Mouse (Mus musculus) ES-E14 (cell line): ENCODE results near the gene Lmo2. TPM values are rescaled to one million over a fixed set of nuclear protein-coding genes. Genes with fewer than 3 reads are reported as not detected.

Source experiments
- DNase-seq: peaks from one replicate; pipeline ENCODE4 v3.0.0-alpha.2; 2013; ENCODE audit warnings: low read depth, low spot score
- H3K27ac ChIP-seq: 2 replicates; pipeline ENCODE4 v1.5.1; 2012; ENCODE audit warnings: low read depth, mild to moderate bottlenecking, low read length, moderate library complexity, mixed read lengths; ENCODE audit not compliant: poor library complexity, insufficient read depth, severe bottlenecking
- H3K36me3 ChIP-seq: 2 replicates; pipeline ENCODE4 v1.6.1; 2012; ENCODE audit warnings: mild to moderate bottlenecking, low read length, moderate library complexity, mixed read lengths; ENCODE audit not compliant: control insufficient read depth, poor library complexity, insufficient read depth, severe bottlenecking
- H3K4me1 ChIP-seq, 2 experiments: fragments of 150-350 bp in 1 of 2; sonication (generic) in 1 of 2; 2 replicates each; pipeline ENCODE4 v1.6.1; 2012; ENCODE audit warnings: low read length in 2 of 2, mild to moderate bottlenecking in 1 of 2, mixed read lengths in 1 of 2; ENCODE audit not compliant: control insufficient read depth in 2 of 2, insufficient read depth in 2 of 2, poor library complexity in 1 of 2
- H3K4me3 ChIP-seq, 2 experiments: fragments of 150-350 bp in 1 of 2; sonication (generic) in 1 of 2; 2 replicates each; pipeline ENCODE4 v1.5.1; 2012; ENCODE audit warnings: low read length in 2 of 2, low read depth in 1 of 2, mild to moderate bottlenecking in 1 of 2, mixed read lengths in 1 of 2; ENCODE audit not compliant: insufficient read depth in 1 of 2, poor library complexity in 1 of 2, severe bottlenecking in 1 of 2
- H3K9ac ChIP-seq: 2 replicates; pipeline ENCODE4 v1.6.1; 2012; ENCODE audit warnings: low read depth, mild to moderate bottlenecking, low read length, mixed read lengths; ENCODE audit not compliant: poor library complexity, insufficient read depth, severe bottlenecking
- H3K9me3 ChIP-seq: fragments of 150-350 bp; sonication (generic); 2 replicates; pipeline ENCODE4 v1.6.1; 2012; ENCODE audit warnings: low read depth, mild to moderate bottlenecking, low read length; ENCODE audit not compliant: control insufficient read depth, insufficient read depth
- CHD2 ChIP-seq: IDR thresholded peaks from 2 replicates; pipeline ENCODE4 v1.6.1; 2014; ENCODE audit warnings: mild to moderate bottlenecking, low read depth, low read length, inconsistent platforms
- HCFC1 ChIP-seq: IDR thresholded peaks from 2 replicates; pipeline ENCODE4 v1.6.1; 2012; ENCODE audit warnings: low read length, inconsistent platforms, borderline replicate concordance; ENCODE audit not compliant: insufficient read depth
- MAFK ChIP-seq: IDR thresholded peaks from 2 replicates; pipeline ENCODE4 v1.6.1; 2014; ENCODE audit warnings: mild to moderate bottlenecking, low read depth, low read length, inconsistent platforms; ENCODE audit not compliant: insufficient read depth
- ZC3H11A ChIP-seq: IDR thresholded peaks from 2 replicates; pipeline ENCODE4 v1.6.1; 2012; ENCODE audit warnings: low read depth, mild to moderate bottlenecking, inconsistent platforms, low read length, borderline replicate concordance
- ZNF384 ChIP-seq: IDR thresholded peaks from 2 replicates; pipeline ENCODE4 v1.6.1; 2012; ENCODE audit warnings: low read depth, low read length, inconsistent platforms
- in situ Hi-C, 2 experiments: fragments of 600-800 bp; cut with MboI; formaldehyde crosslinking; loops; one replicate each; pipeline ENCODE4 v1.15.1; 2025; ENCODE audit warnings: low sequenced_read_pairs in 2 of 2, inconsistent platforms in 1 of 2; ENCODE audit not compliant: unreplicated experiment in 2 of 2
- total RNA-seq: library from RNA; depleted of rRNA; stranded (reverse); fragments of 300-350 nt; gene quantifications from 2 replicates; pipeline ENCODE4 v1.2.3, GENCODE M21; 2012

Lmo2 gene
- total RNA-seq, 1 experiment = 0.76 TPM

DNA sequence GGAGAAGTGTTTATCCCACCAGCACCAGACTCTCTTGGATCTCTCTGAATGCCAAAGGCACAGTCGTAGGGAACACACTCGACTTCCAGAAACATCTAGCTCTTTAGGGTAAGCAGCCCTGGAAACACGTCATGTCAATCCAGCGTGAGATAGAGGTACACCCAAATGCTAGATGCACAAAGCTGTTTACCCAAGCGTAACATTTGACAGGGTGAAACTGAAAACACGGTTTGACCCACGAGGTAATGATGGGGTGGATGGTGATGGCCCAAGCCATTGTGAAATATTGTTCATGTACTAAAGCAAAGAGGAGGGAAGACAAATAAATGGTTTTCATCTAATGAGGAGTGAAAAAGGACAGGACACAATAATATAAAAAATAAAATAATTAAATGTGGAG is 23.5 kb upstream of the Lmo2 start:
- TF ChIP-seq HCFC1 (no peak), ZC3H11A (no peak)
- Histone ChIP-seq H3K36me3 (no peaks in the 10 kb centered on the region), H3K4me3 (no peak overlapping the region), H3K4me1 (no peaks in the 10 kb centered on the region; a peak in 1 of 4 replicates), H3K27ac (no peak overlapping the region), H3K9me3 (no peaks in the 10 kb centered on the region), H3K9ac (no peak overlapping the region)
- in situ Hi-C loops = no loop called here
- no peak for DNase-seq

DNA sequence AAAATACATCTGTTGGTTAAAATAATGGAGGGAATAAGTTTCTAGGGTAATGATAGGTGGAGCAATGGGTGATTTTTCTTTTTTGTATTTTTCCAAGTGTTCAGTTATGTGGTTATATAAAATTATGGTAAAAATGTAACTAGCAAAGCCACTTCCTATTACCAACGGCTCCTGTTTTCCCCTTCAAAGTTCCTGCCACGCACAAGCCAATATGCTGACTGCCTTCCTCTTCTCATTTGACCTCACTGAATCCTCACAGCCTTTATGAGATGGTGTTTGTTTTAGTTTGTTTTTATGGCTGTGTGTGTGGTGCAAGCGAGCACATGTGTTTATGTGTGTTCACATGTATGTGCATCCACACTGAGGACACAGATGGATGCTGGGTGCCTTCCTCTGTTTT is 23.1 kb upstream of the Lmo2 start:
- in situ Hi-C loops = no loop called here
- Histone ChIP-seq H3K4me3 (no peak overlapping the region), H3K36me3 (no peaks in the 10 kb centered on the region), H3K27ac (no peak overlapping the region), H3K9me3 (no peaks in the 10 kb centered on the region), H3K4me1 (no peaks in the 10 kb centered on the region; a peak in 1 of 4 replicates), H3K9ac (no peak overlapping the region)
- DNase-seq = no peak
- no peak for TF ChIP-seq ZC3H11A

DNA sequence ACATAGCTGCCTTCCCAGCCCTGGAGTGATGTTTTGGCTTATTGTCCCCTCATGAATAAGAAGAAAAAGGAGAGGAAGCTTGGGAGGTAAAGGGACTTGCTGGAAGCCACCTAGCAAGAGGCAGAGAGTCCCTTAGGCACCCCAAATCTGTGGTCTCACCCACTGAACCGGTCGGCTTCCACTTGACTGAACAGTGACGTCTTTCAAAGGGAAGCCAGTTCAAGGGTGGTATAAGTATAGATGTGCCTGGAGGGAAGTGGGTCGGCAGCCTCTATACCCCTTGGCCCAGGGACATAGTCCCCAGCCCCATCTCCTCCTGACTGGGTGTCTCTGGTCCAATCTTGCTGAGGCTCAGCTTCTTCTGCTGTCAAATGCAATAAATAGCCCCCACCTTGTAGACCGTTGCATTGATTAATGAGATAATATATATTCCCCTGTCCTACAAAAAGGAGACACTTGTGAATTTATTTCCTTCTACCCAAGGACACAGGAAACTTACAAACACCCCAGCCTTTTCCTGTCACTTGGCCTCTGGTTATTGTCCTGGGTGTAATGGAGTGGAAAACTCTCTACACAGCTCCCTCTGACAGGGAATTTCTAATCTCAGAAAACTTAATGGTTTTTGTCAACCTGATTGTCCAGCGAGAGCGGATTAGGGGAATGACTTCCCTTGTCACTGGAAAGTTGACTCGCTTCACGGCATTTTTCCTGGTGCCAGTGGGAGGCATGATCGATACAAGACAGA is 21.9 kb upstream of the Lmo2 start:
- Histone ChIP-seq H3K36me3 (no peaks in the 10 kb centered on the region), H3K4me3 (no peak overlapping the region), H3K4me1 (no peaks in the 10 kb centered on the region; a peak in 1 of 4 replicates), H3K9me3 (no peaks in the 10 kb centered on the region), H3K27ac (no peak overlapping the region), H3K9ac (no peak overlapping the region)
- TF ChIP-seq ZC3H11A = no peak
- TF ChIP-seq CHD2 = no peak
- no peak for TF ChIP-seq HCFC1
- no peak for TF ChIP-seq MAFK
- TF ChIP-seq ZNF384 = no peak
- DNase-seq = no peak
- in situ Hi-C loops = no loop called here

DNA sequence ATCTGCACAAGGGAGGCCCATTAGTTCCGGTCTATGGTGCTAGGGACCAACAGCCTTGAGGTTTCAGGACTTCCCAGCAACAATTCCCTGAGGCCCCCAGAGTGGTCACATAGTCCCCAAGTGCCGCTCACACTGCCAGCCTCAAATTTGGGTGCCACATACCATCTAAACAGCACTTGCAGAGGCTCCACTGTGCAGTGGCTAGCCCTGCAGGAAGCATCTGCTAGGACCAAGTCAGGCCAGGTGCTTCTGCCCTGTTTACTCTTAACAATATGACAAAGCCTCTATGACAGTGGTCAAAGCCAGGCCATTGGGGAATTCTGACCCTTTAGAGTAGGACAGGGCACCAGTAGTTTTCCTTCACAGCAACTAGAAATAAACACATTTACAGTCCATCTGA is 21.1 kb upstream of the Lmo2 start:
- in situ Hi-C loops = no loop called here
- no peaks in the 10 kb centered on the region for H3K36me3 ChIP-seq

DNA sequence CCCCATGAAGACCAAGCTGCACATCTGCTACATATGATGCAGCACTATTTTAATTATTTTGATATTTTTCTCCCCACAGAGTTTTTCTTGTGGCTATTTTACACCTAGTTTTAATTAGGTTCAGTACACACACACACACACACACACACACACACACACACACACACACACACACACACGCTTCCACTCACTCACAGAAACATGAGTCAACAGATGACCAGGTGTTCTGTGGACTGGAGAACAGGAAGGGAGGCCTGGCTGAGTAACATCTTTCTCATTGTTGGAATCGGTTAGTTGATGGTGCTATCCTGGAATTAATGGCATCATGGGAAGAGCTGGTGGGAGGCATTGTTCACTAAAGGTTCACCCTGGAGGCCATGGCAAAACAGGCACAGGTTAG is 20.1 kb upstream of the Lmo2 start:
- DNase-seq = no peak
- Histone ChIP-seq H3K4me1 (no peaks in the 10 kb centered on the region), H3K4me3 (no peak overlapping the region), H3K27ac (no peak overlapping the region), H3K9me3 (no peaks in the 10 kb centered on the region), H3K9ac (no peak overlapping the region), H3K36me3 (no peaks in the 10 kb centered on the region)
- in situ Hi-C loops = no loop called here
- TF ChIP-seq MAFK (no peak), ZNF384 (no peak), CHD2 (no peak), ZC3H11A (no peak), HCFC1 (no peak)

More for the DNA sequence above, 21.1 kb upstream of the Lmo2 start:
- H3K9me3 ChIP-seq = no peaks in the 10 kb centered on the region
- H3K27ac ChIP-seq = no peak overlapping the region
- no peaks in the 10 kb centered on the region; a peak in 1 of 4 replicates for H3K4me1 ChIP-seq
- H3K4me3 ChIP-seq = no peak overlapping the region
- TF ChIP-seq HCFC1 (no peak), ZC3H11A (no peak), ZNF384 (no peak), CHD2 (no peak), MAFK (no peak)
- H3K9ac ChIP-seq = no peak overlapping the region
- no peak for DNase-seq
